Mouse (Mus musculus): Measurements from ENCODE around the gene Tlr5.

Gene Tlr5

GRCm38 (mm10) chr1:182953165-182953564 is 1.4 kb upstream of the Tlr5 start:
- DNase-seq (ENCODE audit: extremely low spot score, low read depth, low spot score), result no peak

GRCm38 (mm10) chr1:182953667-182954066 is 921 bp upstream of the Tlr5 start:
- no peak for DNase-seq (ENCODE audit: extremely low spot score, low read depth, low spot score)

GRCm38 (mm10) chr1:182955047-182955620 is 546 bp downstream of the Tlr5 start:
- no peak for DNase-seq (ENCODE audit: extremely low spot score, low read depth, low spot score)

GRCm38 (mm10) chr1:182956186-182956960 is 1.8 kb downstream of the Tlr5 start:
- DNase-seq (ENCODE audit: extremely low spot score, low read depth, low spot score), result no peak

GRCm38 (mm10) chr1:182957001-182957757 is 2.6 kb downstream of the Tlr5 start:
- DNase-seq (ENCODE audit: extremely low spot score, low read depth, low spot score), result no peak

GRCm38 (mm10) chr1:182957826-182958544 is 3.4 kb downstream of the Tlr5 start:
- DNase-seq (ENCODE audit: extremely low spot score, low read depth, low spot score), result no peak

GRCm38 (mm10) chr1:182958824-182959223 is 4.2 kb downstream of the Tlr5 start:
- DNase-seq (ENCODE audit: extremely low spot score, low read depth, low spot score), result no peak

- DNase-seq (ENCODE audit: extremely low spot score, low read depth, low spot score), result no peak
Observed at GRCm38 (mm10) chr1:182959251-182959691, 4.7 kb downstream of the Tlr5 start.

- peak; percentile 81 for DNase-seq (ENCODE audit: extremely low spot score, low read depth, low spot score)
Observed at GRCm38 (mm10) chr1:182959811-182960455, 5.3 kb downstream of the Tlr5 start.

- DNase-seq (ENCODE audit: extremely low spot score, low read depth, low spot score), result no peak
Observed at GRCm38 (mm10) chr1:182961076-182961475, 6.5 kb downstream of the Tlr5 start.

GRCm38 (mm10) chr1:182963329-182963728 is 8.7 kb downstream of the Tlr5 start:
- DNase-seq (ENCODE audit: extremely low spot score, low read depth, low spot score), result no peak

- DNase-seq (ENCODE audit: extremely low spot score, low read depth, low spot score), result no peak
Observed at GRCm38 (mm10) chr1:182964855-182965466, 10.4 kb downstream of the Tlr5 start.

GRCm38 (mm10) chr1:182968732-182969131 is 14.1 kb downstream of the Tlr5 start:
- no peak for DNase-seq (ENCODE audit: extremely low spot score, low read depth, low spot score)

GRCm38 (mm10) chr1:182972240-182972639 is 17.7 kb downstream of the Tlr5 start:
- no peak for DNase-seq (ENCODE audit: extremely low spot score, low read depth, low spot score)

- no peak for DNase-seq (ENCODE audit: extremely low spot score, low read depth, low spot score)
Observed at GRCm38 (mm10) chr1:182974826-182975225, 20.2 kb downstream of the Tlr5 start.

- DNase-seq (ENCODE audit: extremely low spot score, low read depth, low spot score), result no peak
Observed at GRCm38 (mm10) chr1:182980702-182981101, 26.1 kb downstream of the Tlr5 start.

GRCm38 (mm10) chr1:182982995-182983394 is 28.4 kb downstream of the Tlr5 start:
- DNase-seq (ENCODE audit: extremely low spot score, low read depth, low spot score), result peak; percentile 94

GRCm38 (mm10) chr1:182983496-182984127 is 29.0 kb downstream of the Tlr5 start:
- no peak for DNase-seq (ENCODE audit: extremely low spot score, low read depth, low spot score)

GRCm38 (mm10) chr1:182986243-182986642 is 31.7 kb downstream of the Tlr5 start:
- no peak for DNase-seq (ENCODE audit: extremely low spot score, low read depth, low spot score)

GRCm38 (mm10) chr1:182986750-182987149 is 32.2 kb downstream of the Tlr5 start:
- no peak for DNase-seq (ENCODE audit: extremely low spot score, low read depth, low spot score)

Data from hindlimb bud, embryonic 11.5 days (tissue).